Mouse (Mus musculus) G1E (cell line): Measurements from ENCODE around the gene Golph3l. TPM values are rescaled to one million over a fixed set of nuclear protein-coding genes. Genes with fewer than 3 reads are reported as not detected.

ENCODE experiments used
- ATAC-seq: 2 replicates; pipeline ENCODE4 v1.8.0; 2016; ENCODE audit warnings: mild to moderate bottlenecking; ENCODE audit not compliant: insufficient number of reproducible peaks, poor library complexity, low FRiP score, severe bottlenecking; ENCODE audit errors: extremely low read depth
- DNase-seq: peaks from one replicate; pipeline ENCODE4 v3.0.0; 2012; ENCODE audit warnings: low spot score
- H3K27me3 ChIP-seq: 2 replicates; pipeline ENCODE4 v1.6.1; 2012; ENCODE audit warnings: mild to moderate bottlenecking, low read length, inconsistent platforms; ENCODE audit not compliant: insufficient read depth
- H3K36me3 ChIP-seq: replicated peaks from 2 replicates; pipeline ENCODE3; 2012; ENCODE audit warnings: mild to moderate bottlenecking, inconsistent platforms
- H3K4me1 ChIP-seq: 2 replicates; pipeline ENCODE4 v1.6.1; 2012; ENCODE audit warnings: low read depth, low read length, inconsistent platforms, mixed read lengths; ENCODE audit not compliant: insufficient read depth
- H3K4me3 ChIP-seq: 2 replicates; pipeline ENCODE4 v1.5.1; 2012; ENCODE audit warnings: low read depth, mild to moderate bottlenecking, inconsistent platforms, low read length, moderate library complexity, mixed read lengths
- H3K9me3 ChIP-seq: replicated peaks from 2 replicates; pipeline ENCODE4 v1.6.1; 2012; ENCODE audit warnings: inconsistent platforms
- CTCF ChIP-seq: IDR thresholded peaks from 2 replicates; pipeline ENCODE4 v1.5.1; 2012; ENCODE audit warnings: low read depth, low read length, inconsistent platforms, mixed read lengths
- GATA1 ChIP-seq: IDR thresholded peaks from 2 replicates; pipeline ENCODE4 v1.6.1; 2012; ENCODE audit warnings: borderline replicate concordance, low read length, inconsistent platforms, mixed read lengths
- GATA2 ChIP-seq: IDR thresholded peaks from 2 replicates; pipeline ENCODE4 v1.6.1; 2012; ENCODE audit warnings: low read depth, low read length, inconsistent platforms, borderline replicate concordance
- POLR2AphosphoS5 ChIP-seq: IDR thresholded peaks from 2 replicates; pipeline ENCODE4 v1.6.1; 2012; ENCODE audit warnings: low read depth, low read length, inconsistent platforms; ENCODE audit not compliant: insufficient replicate concordance
- TAL1 ChIP-seq: conservative IDR thresholded peaks from 2 replicates; pipeline ENCODE4 v1.6.1; 2012; ENCODE audit warnings: low read depth, low read length, inconsistent platforms, mixed read lengths
- polyA plus RNA-seq: library from polyadenylated mRNA; stranded (reverse); fragments of >175 nt; gene quantifications from 2 replicates; pipeline ENCODE4 v1.2.3, GENCODE M21; 2012
- total RNA-seq, 2 experiments: library from RNA; stranded (forward) in 1 of 2; stranded (reverse) in 1 of 2; fragments of 200-1000 nt in 1 of 2; fragments of >200 nt in 1 of 2; fragmentation: Nextera tagmentation in 1 of 2; gene quantifications; 2 replicates each; pipeline ENCODE4 v1.2.3; 2014 to 2017

The Golph3l gene
- total and polyA plus RNA-seq, 3 experiments = 2.3 to 117 (median 79.0) TPM

DNA sequence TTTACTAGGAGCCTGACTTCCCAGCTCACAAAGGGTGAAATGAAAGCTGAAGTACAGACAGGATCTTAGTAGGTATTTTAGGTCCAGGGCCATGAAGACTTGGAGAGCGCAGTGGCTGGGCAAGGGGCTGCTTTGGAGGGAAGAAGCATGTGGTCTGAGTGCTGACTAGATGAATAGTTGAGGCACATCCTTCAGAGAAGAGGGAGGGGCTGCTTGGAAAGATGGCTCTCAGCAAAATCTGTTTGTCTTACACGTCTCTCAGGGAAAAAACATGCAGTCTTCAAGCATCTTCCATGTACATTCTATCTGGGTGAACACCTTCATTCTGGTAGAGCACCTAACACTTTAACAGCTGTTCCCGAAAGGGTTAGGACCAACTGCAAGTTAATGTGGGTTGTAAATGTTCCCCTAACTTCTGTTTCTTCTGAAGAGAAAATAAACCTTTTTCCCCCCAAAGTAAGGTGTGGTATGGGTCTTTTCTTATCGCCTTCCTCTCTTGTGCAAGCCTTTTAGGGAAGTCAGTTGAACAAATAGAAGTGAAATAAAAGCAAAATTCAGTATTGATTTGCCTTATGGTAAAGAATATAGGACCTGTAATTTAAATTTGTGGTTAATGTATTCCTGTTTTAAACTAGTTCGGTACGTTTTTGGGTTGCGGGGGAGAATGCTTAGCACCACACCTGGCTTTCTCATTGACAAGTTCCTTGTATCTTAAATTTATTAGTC is 74.2 kb downstream of the Golph3l start:
- peaks cover 67% of the 10 kb centered on the region for H3K4me1 ChIP-seq
- ATAC-seq = no peak
- no peak for DNase-seq
- peak overlapping the region; percentile 5; the same call in 1 of the 2 replicates for H3K4me3 ChIP-seq
- peaks cover 77% of the 10 kb centered on the region for H3K36me3 ChIP-seq
- H3K9me3 ChIP-seq = no peaks in the 10 kb centered on the region
- no peaks in the 10 kb centered on the region for H3K27me3 ChIP-seq
- TF ChIP-seq GATA1 (no peak), POLR2AphosphoS5 (no peak), TAL1 (no peak), CTCF (no peak), GATA2 (no peak)

DNA sequence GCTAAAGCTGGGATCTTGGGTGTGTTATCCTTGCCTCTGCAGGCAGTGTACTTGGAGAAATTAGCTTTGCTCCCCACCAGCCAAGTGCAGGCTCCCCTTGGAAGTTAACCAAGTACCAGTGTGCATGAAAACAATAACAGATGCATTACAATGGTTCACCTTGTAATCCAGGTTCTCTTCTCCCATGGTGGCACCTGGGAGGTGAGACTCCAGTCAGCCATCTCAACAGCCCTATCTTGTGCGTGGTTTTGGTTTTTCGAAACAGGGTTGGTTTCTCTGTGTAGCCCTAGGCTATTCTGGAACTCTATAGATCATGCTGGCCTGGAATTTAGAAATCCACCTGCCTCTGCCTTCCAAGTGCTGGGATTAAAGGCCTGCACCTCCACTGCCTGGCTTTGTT is 74.8 kb downstream of the Golph3l start:
- Histone ChIP-seq H3K4me3 (no peak overlapping the region; the same call in 1 of the 2 replicates), H3K27me3 (no peaks in the 10 kb centered on the region), H3K9me3 (no peaks in the 10 kb centered on the region), H3K36me3 (peaks cover 83% of the 10 kb centered on the region), H3K4me1 (peaks cover 73% of the 10 kb centered on the region)
- DNase-seq (no peak), ATAC-seq (no peak)
- TF ChIP-seq POLR2AphosphoS5 (peak; percentile 70; the same call in 1 of the 2 replicates), GATA2 (no peak)

DNA sequence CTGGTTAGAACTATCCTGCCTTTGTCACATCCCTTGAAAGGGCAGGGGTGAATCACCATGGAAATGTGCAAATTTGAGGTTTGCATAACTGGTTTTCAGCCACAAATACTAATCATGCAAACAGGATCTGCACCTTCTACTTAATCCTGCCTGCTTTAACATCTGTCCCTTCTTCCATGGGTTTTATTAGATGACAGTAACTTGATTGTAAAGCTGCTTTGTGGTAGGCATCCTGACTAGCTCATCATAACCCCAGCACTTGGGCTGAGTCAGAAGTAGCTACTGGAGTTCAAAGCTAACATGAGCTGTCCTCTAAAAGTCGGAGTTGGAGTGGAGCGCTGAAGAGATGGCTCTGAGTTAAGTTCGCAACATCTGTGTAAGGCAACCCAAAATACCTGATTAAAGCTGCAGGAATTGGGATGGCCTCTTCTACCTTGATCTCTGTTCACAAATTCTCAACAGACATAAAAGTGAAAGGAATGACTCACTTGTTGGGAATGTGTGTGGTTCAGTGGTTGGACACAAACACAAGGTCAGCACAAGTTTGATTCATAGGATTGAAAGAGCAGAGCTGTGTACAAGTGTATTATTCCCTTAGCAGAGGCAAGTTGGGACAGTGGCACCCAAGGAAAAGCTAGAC is 75.4 kb downstream of the Golph3l start:
- H3K36me3 ChIP-seq = peaks cover 88% of the 10 kb centered on the region
- H3K9me3 ChIP-seq = no peaks in the 10 kb centered on the region
- no peak overlapping the region; the same call in 1 of the 2 replicates for H3K4me3 ChIP-seq
- TF ChIP-seq GATA1 (no peak), TAL1 (no peak), POLR2AphosphoS5 (no peak; the same call in 1 of the 2 replicates), CTCF (no peak), GATA2 (no peak)
- DNase-seq (no peak), ATAC-seq (no peak)
- no peaks in the 10 kb centered on the region for H3K27me3 ChIP-seq
- H3K4me1 ChIP-seq = peaks cover 79% of the 10 kb centered on the region

- peaks cover 88% of the 10 kb centered on the region for H3K36me3 ChIP-seq
- no peak overlapping the region; the same call in 1 of the 2 replicates for H3K4me3 ChIP-seq
- ATAC-seq = no peak
- H3K27me3 ChIP-seq = no peaks in the 10 kb centered on the region
- H3K4me1 ChIP-seq = peaks cover 88% of the 10 kb centered on the region
- TF ChIP-seq CTCF (no peak), GATA2 (no peak), TAL1 (no peak), GATA1 (no peak), POLR2AphosphoS5 (no peak; the same call in 1 of the 2 replicates)
- H3K9me3 ChIP-seq = no peaks in the 10 kb centered on the region
- DNase-seq = no peak
These were observed 76.2 kb downstream of the Golph3l start for GRCm38 (mm10) chr3:95664940-95665352.

- H3K4me3 ChIP-seq = no peak overlapping the region; the same call in 1 of the 2 replicates
- peak; percentile 57; the same call in 1 of the 2 replicates for TF ChIP-seq TAL1
- no peak for TF ChIP-seq GATA2
- ATAC-seq (peak; percentile 77), DNase-seq (peak; percentile 63)
- peaks cover 84% of the 10 kb centered on the region for H3K36me3 ChIP-seq
- H3K9me3 ChIP-seq = no peaks in the 10 kb centered on the region
- no peaks in the 10 kb centered on the region for H3K27me3 ChIP-seq
- peaks cover 85% of the 10 kb centered on the region for H3K4me1 ChIP-seq
These were observed 77.5 kb downstream of the Golph3l start for GRCm38 (mm10) chr3:95666124-95666844.

DNA sequence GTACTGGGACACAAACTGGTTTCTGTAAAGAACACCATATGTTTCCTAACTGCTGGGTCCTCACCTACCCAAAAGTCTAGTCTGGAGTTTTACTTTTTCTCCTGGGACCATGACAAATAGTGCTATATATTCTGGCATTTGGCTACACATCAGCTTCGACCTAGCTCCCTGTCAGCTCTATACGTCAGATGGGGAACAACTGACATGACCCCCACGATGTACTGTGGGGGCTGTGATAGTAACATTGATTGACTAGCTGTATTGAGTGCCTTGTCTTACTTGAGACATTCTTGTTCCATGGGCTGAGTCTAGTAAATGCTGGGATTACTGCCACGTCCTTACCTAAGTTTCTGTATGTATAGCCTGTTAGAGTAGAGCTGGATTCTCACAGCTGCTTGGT is 78.8 kb downstream of the Golph3l start:
- DNase-seq (no peak), ATAC-seq (no peak)
- TF ChIP-seq TAL1 = no peak
- no peak for TF ChIP-seq POLR2AphosphoS5
- no peak for TF ChIP-seq CTCF
- TF ChIP-seq GATA1 = no peak
- no peak for TF ChIP-seq GATA2
- H3K9me3 ChIP-seq = no peaks in the 10 kb centered on the region
- peaks cover 89% of the 10 kb centered on the region for H3K4me1 ChIP-seq
- peaks cover 88% of the 10 kb centered on the region for H3K36me3 ChIP-seq
- H3K4me3 ChIP-seq = peak overlapping the region; percentile 41; the same call in 1 of the 2 replicates
- H3K27me3 ChIP-seq = no peaks in the 10 kb centered on the region
